Mouse (Mus musculus) hindbrain, embryonic 15.5 days (tissue): Measurements from ENCODE around the gene Olfr1411. TPM values are rescaled to one million over a fixed set of nuclear protein-coding genes. Genes with fewer than 3 reads are reported as not detected.

Experiments
- ATAC-seq: fragments of 200-750 bp; cut with Nextera tagmentation; 2 replicates; pipeline ENCODE4 v1.8.0; 2017; ENCODE audit warnings: low read depth, moderate number of reproducible peaks, moderate TSS enrichment; ENCODE audit not compliant: low FRiP score
- H3K27ac ChIP-seq: fragments of 300-500 bp; sonication (generic); replicated peaks from 2 replicates; pipeline ENCODE4 v1.5.1; 2015; ENCODE audit warnings: mild to moderate bottlenecking, inconsistent platforms
- H3K27me3 ChIP-seq: fragments of 300-500 bp; sonication (generic); 2 replicates; pipeline ENCODE4 v1.6.1; 2015; ENCODE audit warnings: control low read depth, inconsistent platforms
- H3K36me3 ChIP-seq: fragments of 300-500 bp; sonication (generic); 2 replicates; pipeline ENCODE4 v1.6.1; 2015; ENCODE audit warnings: control low read depth, inconsistent platforms
- H3K4me1 ChIP-seq: fragments of 300-500 bp; sonication (generic); replicated peaks from 2 replicates; pipeline ENCODE4 v1.6.1; 2015; ENCODE audit warnings: control low read depth, inconsistent platforms
- H3K4me2 ChIP-seq: fragments of 300-500 bp; sonication (generic); 2 replicates; pipeline ENCODE4 v1.6.1; 2015; ENCODE audit warnings: moderate library complexity, mild to moderate bottlenecking, inconsistent platforms
- H3K4me3 ChIP-seq: fragments of 300-500 bp; sonication (generic); 2 replicates; pipeline ENCODE4 v1.5.1; 2015; ENCODE audit warnings: mild to moderate bottlenecking, inconsistent platforms
- H3K9ac ChIP-seq: fragments of 300-500 bp; sonication (generic); 2 replicates; pipeline ENCODE4 v1.6.1; 2015; ENCODE audit warnings: inconsistent platforms
- H3K9me3 ChIP-seq: fragments of 300-500 bp; sonication (generic); 2 replicates; pipeline ENCODE4 v1.6.1; 2016; ENCODE audit warnings: control low read depth, inconsistent platforms
- WGBS: fragments of 180-500 bp; shearing (Covaris S2); methylation state at CpG from one replicate; pipeline ENCODE4 v1.1.7; 2015; 5-methylcytosine and 5-hydroxymethylcytosine counted together
- polyA plus RNA-seq: library from polyadenylated mRNA; unstranded; fragments of >200 nt; fragmentation: Nextera tagmentation; extraction: Ambion mirVana; gene quantifications from 2 replicates; pipeline ENCODE4 v1.2.1, GENCODE M21; 2015

The Olfr1411 gene
- not detected in 2 replicates for polyA plus RNA-seq

DNA sequence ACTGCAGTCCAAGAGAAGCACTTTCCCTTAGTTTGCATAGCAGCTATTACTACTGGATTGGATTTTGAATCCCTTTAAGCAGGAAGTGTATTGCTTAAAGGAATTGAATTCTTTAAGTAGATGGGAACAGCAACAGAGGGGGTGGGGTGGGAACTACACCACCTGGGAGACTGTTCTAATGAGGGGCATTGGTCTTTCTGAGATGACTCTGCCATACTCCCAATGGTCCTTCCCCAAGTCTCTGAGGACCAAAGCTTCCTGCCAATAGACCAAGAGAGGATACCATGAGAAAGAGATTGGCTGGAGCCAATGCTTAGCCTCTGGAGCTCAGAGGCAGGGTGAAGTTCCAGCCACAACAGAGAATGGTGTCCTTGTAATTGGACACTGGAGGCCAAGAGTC, at the start of gene Olfr1411:
Olfr1411 (plus strand) TSS at position 301 of the 400 bp plus-strand sequence.
- no peaks in the 10 kb centered on the region for H3K4me1 ChIP-seq

DNA sequence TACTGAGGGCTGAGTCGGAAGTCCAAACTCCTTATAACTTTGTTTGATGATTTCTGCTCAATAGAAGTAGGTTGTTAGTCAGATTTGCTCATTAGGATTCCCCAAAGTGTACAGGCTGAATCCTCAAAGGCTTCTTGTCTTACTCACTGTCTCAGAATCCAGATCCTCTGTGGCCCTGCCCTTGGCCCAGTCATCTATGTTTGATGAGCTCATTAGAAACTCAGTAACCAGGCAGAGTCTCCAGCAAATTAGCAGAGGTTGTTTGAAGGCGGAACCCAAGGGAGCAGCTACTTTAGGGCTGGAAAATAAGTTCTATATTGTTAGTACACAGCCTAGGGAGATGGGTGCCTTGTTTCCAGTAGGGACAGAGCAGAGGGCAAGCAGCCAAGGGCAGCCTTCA, 48.3 kb upstream of the Olfr1411 start:
- no peak overlapping the region for H3K27ac ChIP-seq
- WGBS, result 88% methylated on average over 2 of the region's 2 CpGs
- H3K9ac ChIP-seq, result no peak overlapping the region
- no peaks in the 10 kb centered on the region for H3K9me3 ChIP-seq
- H3K36me3 ChIP-seq, result no peaks in the 10 kb centered on the region
- no peaks in the 10 kb centered on the region for H3K27me3 ChIP-seq
- H3K4me1 ChIP-seq, result no peaks in the 10 kb centered on the region
- no peak for ATAC-seq
- H3K4me3 ChIP-seq, result no peak overlapping the region
- no peak overlapping the region for H3K4me2 ChIP-seq

More for the DNA sequence above, at the start of gene Olfr1411:
- ATAC-seq, result no peak
- H3K4me3 ChIP-seq, result no peak within 1 kb of the TSS
- no peak within 1 kb of the TSS for H3K9ac ChIP-seq
- H3K27me3 ChIP-seq, result no peaks in the 10 kb centered on the region
- no peak within 1 kb of the TSS for H3K27ac ChIP-seq
- no peak within 1 kb of the TSS for H3K4me2 ChIP-seq
- H3K36me3 ChIP-seq, result no peaks in the 10 kb centered on the region
- no peaks in the 10 kb centered on the region for H3K9me3 ChIP-seq

DNA sequence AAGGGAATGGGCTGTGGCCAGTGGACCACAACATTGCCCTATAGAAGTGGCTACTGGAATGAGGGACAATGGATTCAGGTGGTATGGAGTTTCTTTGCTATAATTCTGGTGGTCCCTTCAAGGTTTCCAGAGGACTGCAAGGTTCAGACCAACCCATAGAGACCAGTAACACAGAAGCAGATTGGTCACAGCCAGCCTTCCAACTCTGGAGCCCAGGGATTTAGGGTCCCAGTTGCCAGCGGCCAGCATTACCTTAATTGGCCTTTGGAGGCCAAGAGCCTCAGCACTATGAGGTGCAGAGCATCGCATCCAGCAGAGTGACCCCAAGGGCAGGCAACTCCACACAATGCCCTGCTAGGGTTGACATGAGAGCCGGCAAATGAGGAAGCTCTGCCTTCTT, 23.2 kb upstream of the Olfr1411 start, which contains the start of gene Olfr1413:
Olfr1413 (plus strand) TSS at position 301 of the 400 bp plus-strand sequence.
- 87% methylated on average over 3 of the region's 3 CpGs for WGBS
- no peak within 1 kb of the TSS for H3K27ac ChIP-seq
- H3K4me3 ChIP-seq, result no peak within 1 kb of the TSS

GRCm38 (mm10) chr1:92585479-92585878, 8.7 kb upstream of the Olfr1411 start, which contains the start of gene Olfr1412:
Gene Olfr1412, plus strand, starts transcription at chr1:92585779.
- no peak within 1 kb of the TSS for H3K4me3 ChIP-seq
- no peak within 1 kb of the TSS for H3K27ac ChIP-seq
- H3K9ac ChIP-seq, result no peak within 1 kb of the TSS
- H3K36me3 ChIP-seq, result no peaks in the 10 kb centered on the region
- H3K4me2 ChIP-seq, result no peak within 1 kb of the TSS
- ATAC-seq, result no peak
- H3K9me3 ChIP-seq, result 0 out of 2 replicates have a peak, but pooled peaks cover 5% of the 10 kb centered on the region
- H3K4me1 ChIP-seq, result no peaks in the 10 kb centered on the region
- WGBS, result 83% methylated on average over 2 of the region's 2 CpGs
- H3K27me3 ChIP-seq, result no peaks in the 10 kb centered on the region

More for the DNA sequence above, 23.2 kb upstream of the Olfr1411 start, which contains the start of gene Olfr1413:
- Histone ChIP-seq H3K4me1 (no peaks in the 10 kb centered on the region), H3K9ac (no peak within 1 kb of the TSS), H3K9me3 (no peaks in the 10 kb centered on the region), H3K36me3 (no peaks in the 10 kb centered on the region), H3K27me3 (no peaks in the 10 kb centered on the region), H3K4me2 (no peak within 1 kb of the TSS)
- no peak for ATAC-seq

- H3K4me1 ChIP-seq, result no peaks in the 10 kb centered on the region
- H3K36me3 ChIP-seq, result no peaks in the 10 kb centered on the region
- H3K4me3 ChIP-seq, result no peak overlapping the region
- H3K9ac ChIP-seq, result no peak overlapping the region
- no peaks in the 10 kb centered on the region for H3K9me3 ChIP-seq
- WGBS, result 94% methylated on average over 3 of the region's 3 CpGs
- no peak overlapping the region for H3K27ac ChIP-seq
- ATAC-seq, result no peak
- H3K27me3 ChIP-seq, result no peaks in the 10 kb centered on the region
- H3K4me2 ChIP-seq, result no peak overlapping the region
Observed at GRCm38 (mm10) chr1:92596019-92596418, 1.8 kb downstream of the Olfr1411 start.

DNA sequence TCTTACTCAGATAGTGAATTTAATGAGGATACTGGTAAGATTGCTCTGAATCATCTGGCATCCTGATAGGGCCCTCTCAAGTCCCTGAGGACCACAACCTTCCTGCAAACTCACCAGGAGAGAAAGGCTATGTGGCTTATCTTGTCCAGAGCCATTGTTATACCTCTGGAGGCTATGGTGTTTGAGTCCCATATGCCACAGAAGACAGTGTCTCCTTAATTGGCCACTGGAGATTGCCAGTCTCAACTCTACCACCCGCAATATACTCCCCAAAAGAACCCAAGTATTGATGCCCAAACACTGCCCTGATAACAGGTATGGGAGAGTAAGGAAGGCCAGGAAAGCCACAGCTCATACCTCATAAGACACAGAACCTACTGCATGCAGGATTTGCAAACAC, 11.3 kb downstream of the Olfr1411 start, which contains the start of gene Olfr1410:
Olfr1410 (plus strand) TSS at position 301 of the 400 bp plus-strand sequence.
- Histone ChIP-seq H3K9me3 (no peaks in the 10 kb centered on the region), H3K4me1 (no peaks in the 10 kb centered on the region), H3K27ac (no peak within 1 kb of the TSS), H3K4me2 (no peak within 1 kb of the TSS), H3K9ac (no peak within 1 kb of the TSS), H3K4me3 (no peak within 1 kb of the TSS), H3K27me3 (no peaks in the 10 kb centered on the region), H3K36me3 (no peaks in the 10 kb centered on the region)
- no peak for ATAC-seq
- WGBS, result 96% methylated on average over 1 of the region's 1 CpGs

DNA sequence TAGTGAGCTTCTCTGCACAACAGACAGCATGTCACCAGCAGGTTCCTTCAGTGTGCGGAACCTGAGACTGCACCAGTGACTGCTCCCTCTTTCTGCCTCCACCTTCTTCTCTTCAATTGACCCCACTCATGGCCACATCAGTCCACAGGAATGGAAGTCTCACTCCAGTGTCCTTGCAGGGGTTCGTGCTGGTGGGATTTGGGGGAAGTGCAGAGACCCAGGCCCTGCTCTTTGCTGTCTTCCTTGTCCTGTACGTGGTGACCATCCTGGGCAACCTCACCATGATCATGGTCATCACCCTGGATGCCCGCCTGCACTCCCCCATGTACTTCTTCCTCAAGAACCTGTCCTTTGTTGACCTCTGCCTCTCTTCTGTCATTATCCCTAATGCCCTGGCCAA, 13.5 kb downstream of the Olfr1411 start:
- H3K27ac ChIP-seq, result no peak overlapping the region
- H3K27me3 ChIP-seq, result peaks cover 6% of the 10 kb centered on the region; the same call in 1 of the 2 replicates
- H3K4me3 ChIP-seq, result no peak overlapping the region
- H3K9ac ChIP-seq, result no peak overlapping the region
- H3K36me3 ChIP-seq, result no peaks in the 10 kb centered on the region
- no peaks in the 10 kb centered on the region for H3K9me3 ChIP-seq
- H3K4me2 ChIP-seq, result no peak overlapping the region
- no peak for ATAC-seq
- WGBS, result 82% methylated on average over 4 of the region's 4 CpGs
- H3K4me1 ChIP-seq, result no peaks in the 10 kb centered on the region

DNA sequence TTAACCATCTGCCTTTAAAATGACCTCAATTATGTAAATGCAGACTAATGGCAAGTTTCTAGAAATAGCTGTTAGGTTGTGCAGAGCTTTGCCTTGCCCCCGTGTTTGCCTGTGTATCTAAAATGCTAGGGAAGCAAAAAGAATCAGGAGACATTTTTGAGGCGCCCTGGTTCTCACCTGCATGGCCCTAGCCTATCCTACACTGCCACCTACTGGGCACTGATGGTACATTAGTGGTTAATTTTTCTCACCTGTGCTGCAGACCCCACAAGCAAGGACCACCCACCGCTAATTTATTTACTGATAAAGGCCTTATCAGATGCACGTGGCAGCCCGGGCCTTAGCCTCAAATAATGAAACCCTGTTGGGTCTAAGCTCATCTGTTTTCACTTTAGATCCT, 16.8 kb downstream of the Olfr1411 start:
- no peak overlapping the region for H3K4me2 ChIP-seq
- no peak overlapping the region for H3K27ac ChIP-seq
- no peaks in the 10 kb centered on the region for H3K36me3 ChIP-seq
- no peaks in the 10 kb centered on the region for H3K4me1 ChIP-seq
- 8% methylated on average over 5 of the region's 5 CpGs for WGBS
- H3K27me3 ChIP-seq, result peaks cover 6% of the 10 kb centered on the region; the same call in 1 of the 2 replicates
- ATAC-seq, result no peak
- no peak overlapping the region for H3K4me3 ChIP-seq
- H3K9me3 ChIP-seq, result no peaks in the 10 kb centered on the region
- no peak overlapping the region for H3K9ac ChIP-seq

- no peaks in the 10 kb centered on the region for H3K4me1 ChIP-seq
- no peaks in the 10 kb centered on the region for H3K36me3 ChIP-seq
- H3K9ac ChIP-seq, result no peak overlapping the region
- H3K4me3 ChIP-seq, result no peak overlapping the region
- H3K27ac ChIP-seq, result no peak overlapping the region
- peaks cover 6% of the 10 kb centered on the region; the same call in 1 of the 2 replicates for H3K27me3 ChIP-seq
- no peak overlapping the region for H3K4me2 ChIP-seq
- WGBS, result 24% methylated on average over 4 of the region's 4 CpGs
- no peaks in the 10 kb centered on the region for H3K9me3 ChIP-seq
- ATAC-seq, result no peak
Observed at GRCm38 (mm10) chr1:92613175-92613574, 19.0 kb downstream of the Olfr1411 start.

DNA sequence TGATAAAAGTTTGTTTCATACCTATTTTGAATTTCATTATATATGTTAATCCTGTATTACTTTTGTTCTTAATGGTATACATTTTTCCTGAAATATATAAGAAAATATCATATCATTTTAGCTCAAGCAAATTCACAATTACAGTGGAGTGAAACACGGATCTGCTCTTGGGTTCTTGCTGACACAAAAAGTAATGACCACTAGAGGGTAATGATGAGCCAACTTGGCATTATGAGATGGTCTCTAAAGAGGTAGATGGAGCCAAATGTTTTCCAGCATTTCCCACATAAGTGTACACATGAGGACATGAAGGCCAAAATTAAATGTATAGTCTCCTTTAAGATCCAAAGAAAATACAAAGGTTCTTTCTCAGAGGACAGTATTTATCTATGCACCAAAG, 20.3 kb downstream of the Olfr1411 start:
- no peaks in the 10 kb centered on the region for H3K4me1 ChIP-seq
- no peak for ATAC-seq
- H3K9ac ChIP-seq, result no peak overlapping the region
- H3K27ac ChIP-seq, result no peak overlapping the region
- peaks cover 6% of the 10 kb centered on the region; the same call in 1 of the 2 replicates for H3K27me3 ChIP-seq
- H3K4me3 ChIP-seq, result no peak overlapping the region
- H3K36me3 ChIP-seq, result no peaks in the 10 kb centered on the region
- no peak overlapping the region for H3K4me2 ChIP-seq
- no peaks in the 10 kb centered on the region for H3K9me3 ChIP-seq
- 8% methylated on average over 1 of the region's 1 CpGs for WGBS

GRCm38 (mm10) chr1:92616046-92616445, 21.8 kb downstream of the Olfr1411 start:
- no peak overlapping the region for H3K4me3 ChIP-seq
- H3K36me3 ChIP-seq, result no peaks in the 10 kb centered on the region
- WGBS, result 80% methylated on average over 1 of the region's 1 CpGs
- H3K4me1 ChIP-seq, result no peaks in the 10 kb centered on the region
- no peak for ATAC-seq
- H3K9ac ChIP-seq, result no peak overlapping the region
- peaks cover 6% of the 10 kb centered on the region; the same call in 1 of the 2 replicates for H3K27me3 ChIP-seq
- no peak overlapping the region for H3K4me2 ChIP-seq
- no peak overlapping the region for H3K27ac ChIP-seq
- H3K9me3 ChIP-seq, result no peaks in the 10 kb centered on the region

DNA sequence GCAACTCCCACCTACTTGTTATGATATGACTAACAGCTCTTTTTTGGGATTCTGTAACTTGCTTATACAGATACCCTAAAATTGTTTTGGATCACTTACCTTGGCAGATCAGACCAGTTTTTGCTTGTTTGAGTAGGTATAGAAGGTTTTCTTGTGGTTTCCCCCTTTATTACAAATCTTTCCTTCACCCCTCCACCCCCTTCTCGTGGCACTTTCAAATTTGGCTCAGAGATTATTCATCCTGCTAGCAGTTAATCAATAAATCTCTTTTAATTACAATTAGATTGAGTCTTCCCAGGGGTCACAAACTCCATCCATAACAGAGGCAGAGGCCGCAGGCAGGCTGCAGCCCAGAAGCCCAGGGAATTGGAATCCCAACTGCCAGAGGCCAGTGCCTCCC, 23.3 kb downstream of the Olfr1411 start, which contains the start of gene Olfr12:
Olfr12 (plus strand) TSS at position 301 of the 400 bp plus-strand sequence.
- no peak for ATAC-seq
- Histone ChIP-seq H3K9me3 (no peaks in the 10 kb centered on the region), H3K36me3 (no peaks in the 10 kb centered on the region), H3K4me3 (no peak within 1 kb of the TSS), H3K27ac (no peak within 1 kb of the TSS), H3K4me2 (no peak within 1 kb of the TSS), H3K4me1 (no peaks in the 10 kb centered on the region), H3K27me3 (no peaks in the 10 kb centered on the region), H3K9ac (no peak within 1 kb of the TSS)
- WGBS, result 57% methylated on average over 2 of the region's 2 CpGs

GRCm38 (mm10) chr1:92618360-92618759, 24.1 kb downstream of the Olfr1411 start:
- ATAC-seq, result no peak
- H3K4me2 ChIP-seq, result no peak overlapping the region
- WGBS, result 66% methylated on average over 4 of the region's 4 CpGs
- no peak overlapping the region for H3K4me3 ChIP-seq
- H3K9me3 ChIP-seq, result no peaks in the 10 kb centered on the region
- H3K4me1 ChIP-seq, result no peaks in the 10 kb centered on the region
- no peak overlapping the region for H3K27ac ChIP-seq
- H3K9ac ChIP-seq, result no peak overlapping the region
- no peaks in the 10 kb centered on the region for H3K36me3 ChIP-seq
- no peaks in the 10 kb centered on the region for H3K27me3 ChIP-seq
